9 mouse cellular contexts compared by ENCODE assay signal in the genomic region with DNA sequence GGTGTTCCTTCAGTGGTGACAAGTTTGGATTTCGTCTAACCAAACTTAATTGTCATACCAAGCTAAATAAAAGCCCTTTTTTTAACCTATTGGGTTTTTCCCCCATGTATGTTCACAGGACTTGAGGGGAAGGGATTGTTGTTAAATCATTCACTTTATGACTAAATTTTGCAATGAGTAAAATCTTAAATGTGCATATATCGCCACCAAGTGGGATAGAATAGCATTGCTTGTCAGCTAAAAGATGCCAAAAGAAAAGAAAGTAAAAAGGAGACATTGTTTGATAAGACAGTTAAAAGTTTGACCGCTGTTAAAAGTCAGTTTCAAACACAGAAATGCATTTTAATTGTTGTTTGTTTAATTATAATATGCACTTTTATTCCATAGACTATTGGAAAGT.
DNase-seq lines count a peak whose midpoint lies in the region; ATAC-seq and TF ChIP-seq lines count a peak whose summit lies in the region.
"Had no signal": no experiment of that assay in that cellular context is flagged by ENCODE, and none has a peak within 500 bp of the region (broad histone marks: within the 10 kb centered on the region; RNA-seq: fewer than 3 reads in every experiment).

No protein-coding gene starts in this region.

- no peak overlapping the region for H3K27ac ChIP-seq in gastrocnemius, adult 2 months
- H3K27ac ChIP-seq in liver, adult 2 months (replicated peaks; ENCODE audit: insufficient read depth, low read depth, low read length), result no peak overlapping the region
- H3K27ac ChIP-seq: limb, embryonic 15.5 days had no signal

- no peak for TF ChIP-seq POLR2A in liver, adult 2 months (IDR thresholded peaks at IDR 0.05; ENCODE audit: extremely low read depth, insufficient read depth, low read length)

- H3K9ac ChIP-seq in liver, adult 2 months (ENCODE audit: low read depth, low read length), result no peak overlapping the region
- H3K9ac ChIP-seq: limb, embryonic 15.5 days had no signal

- H3K4me3 ChIP-seq in gastrocnemius, adult 2 months, result no peak overlapping the region
- H3K4me3 ChIP-seq in liver, adult 2 months (ENCODE audit: insufficient read depth, low read depth, low read length), result no peak overlapping the region
- H3K4me3 ChIP-seq: limb, embryonic 15.5 days had no signal

- H3K4me1 ChIP-seq in liver, adult 2 months (ENCODE audit: control insufficient read depth, insufficient read depth, low read length), result no peaks in the 10 kb centered on the region
- H3K4me1 ChIP-seq: limb, embryonic 15.5 days had no signal

- intact Hi-C loops in gastrocnemius, adult 2 months (cut with DNase I), result loop anchor here (2.0 to 5.0 kb wide), 2 partner anchors 40 to 281 kb away; no protein-coding TSS in a partner anchor

- no peak for DNase-seq in gastrocnemius, adult 2 months
- DNase-seq in gastrocnemius, postnatal 25 days, result no peak
- peak; percentile 29 for DNase-seq in liver, adult 2 months (ENCODE audit: extremely low read depth, low read depth, low spot score)
- no peak for DNase-seq in liver
- DNase-seq in NIH3T3 (ENCODE audit: low read depth), result peak; percentile 83
- peak; percentile 61 for DNase-seq in retina, embryonic 14.5 days (ENCODE audit: low spot score)
- no peak for DNase-seq in kidney, postnatal 4 days

- peak; percentile 78 for TF ChIP-seq CTCF in gastrocnemius, adult 2 months (IDR thresholded peaks at IDR 0.05)
- no peak for TF ChIP-seq CTCF in liver, adult 2 months (IDR thresholded peaks at IDR 0.05; ENCODE audit: low read depth, low read length)

- H3K79me2 ChIP-seq in liver, adult 2 months (ENCODE audit: control insufficient read depth, insufficient read depth, low read length), result peaks cover 3% of the 10 kb centered on the region; the same call in 1 of the 2 replicates

- H3K36me3 ChIP-seq in liver, adult 2 months (ENCODE audit: control insufficient read depth, insufficient read depth, low read length), result peaks cover 12% of the 10 kb centered on the region; the same call in 1 of the 2 replicates

- no peak for ATAC-seq in monocyte, adult 5-6 weeks (replicated peaks; ENCODE audit: insufficient number of reproducible peaks, low FRiP score, low TSS enrichment, poor library complexity, severe bottlenecking)

- H3K27me3 ChIP-seq in liver, adult 2 months (ENCODE audit: control insufficient read depth, insufficient read depth, low read length), result no peaks in the 10 kb centered on the region
- H3K27me3 ChIP-seq: limb, embryonic 15.5 days had no signal

- 66% methylated on average over 3 of the region's 3 CpGs for WGBS in liver, adult 2 months

Comparison
In these comparisons a context has a peak if more than half of its experiments do, and no peak if none do; other contexts are left out.
1. DNase-seq: peak in liver, adult 2 months (single experiment), NIH3T3 (single experiment) and retina, embryonic 14.5 days (single experiment); none in gastrocnemius, adult 2 months (single experiment), gastrocnemius, postnatal 25 days (single experiment), liver (single experiment) and kidney, postnatal 4 days (0 of 2).